In genomic region chr5:143196506-143196905, GRCm38 (mm10) we compare ENCODE assay signal across 36 mouse cellular contexts. TPM values are rescaled to one million over a fixed set of nuclear protein-coding genes. Genes with fewer than 3 reads are reported as not detected.
DNase-seq lines count a peak whose midpoint lies in the region.
"Had no signal": no experiment of that assay in that cellular context is flagged by ENCODE, and none has a peak within 500 bp of the region (broad histone marks: within the 10 kb centered on the region; RNA-seq: fewer than 3 reads in every experiment).

No protein-coding gene starts in this region.

- no peaks in the 10 kb centered on the region for H3K36me3 ChIP-seq in forebrain, embryonic 10.5 days (replicated peaks)
- H3K36me3 ChIP-seq: embryonic facial prominence, embryonic 12.5 days; embryonic facial prominence, embryonic 15.5 days; forebrain, embryonic 12.5 days; forebrain, embryonic 15.5 days; G1E; hindbrain, embryonic 10.5 days; hindbrain, embryonic 13.5 days; intestine, embryonic 15.5 days had no signal

- no peaks in the 10 kb centered on the region for H3K4me1 ChIP-seq in forebrain, embryonic 10.5 days
- H3K4me1 ChIP-seq: embryonic facial prominence, embryonic 12.5 days; embryonic facial prominence, embryonic 15.5 days; forebrain, embryonic 12.5 days; forebrain, embryonic 15.5 days; hindbrain, embryonic 10.5 days; hindbrain, embryonic 13.5 days; intestine, embryonic 15.5 days had no signal

- WGBS in forebrain, embryonic 10.5 days: 88% methylated on average over 4 of the region's 4 CpGs

- H3K27ac ChIP-seq in forebrain, embryonic 10.5 days: no peak overlapping the region
- H3K27ac ChIP-seq: embryonic facial prominence, embryonic 12.5 days; embryonic facial prominence, embryonic 15.5 days; forebrain, embryonic 12.5 days; forebrain, embryonic 15.5 days; hindbrain, embryonic 10.5 days; hindbrain, embryonic 13.5 days; intestine, embryonic 15.5 days had no signal

- H3K4me3 ChIP-seq in forebrain, embryonic 10.5 days: no peak overlapping the region
- H3K4me3 ChIP-seq: embryonic facial prominence, embryonic 12.5 days; embryonic facial prominence, embryonic 15.5 days; forebrain, embryonic 12.5 days; forebrain, embryonic 15.5 days; hindbrain, embryonic 10.5 days; hindbrain, embryonic 13.5 days; intestine, embryonic 15.5 days had no signal

- no peaks in the 10 kb centered on the region for H3K9me3 ChIP-seq in forebrain, embryonic 10.5 days
- H3K9me3 ChIP-seq: embryonic facial prominence, embryonic 12.5 days; embryonic facial prominence, embryonic 15.5 days; forebrain, embryonic 12.5 days; forebrain, embryonic 15.5 days; hindbrain, embryonic 10.5 days; hindbrain, embryonic 13.5 days; intestine, embryonic 15.5 days had no signal

- DNase-seq in 3134 (ENCODE audit: extremely low read depth, insufficient read length, low spot score): peak; percentile 33
- DNase-seq in 3T3-L1 (ENCODE audit: low read depth, low spot score): peak; percentile 65
- peak; percentile 64 for DNase-seq in adrenal gland, adult 2 months
- DNase-seq in adrenal gland, postnatal 14 days: peak; percentile 25
- DNase-seq in retina, postnatal 1 day: no peak
- no peak for DNase-seq in forebrain, embryonic 10.5 days (ENCODE audit: extremely low spot score, low spot score)
- no peak for DNase-seq in layer of hippocampus, adult 11-12 months (ENCODE audit: low spot score)
- DNase-seq in testis, postnatal 14 days (ENCODE audit: low spot score): no peak
- DNase-seq: B cell, adult 2 months; cerebellum, adult 11 months; cerebellum, adult 2 months; cerebellum, adult 9-11 months; cerebellum, postnatal 25 days; gastrocnemius, postnatal 10 days; gastrocnemius, postnatal 36 days; kidney, adult 11 months had no signal

- H3K27me3 ChIP-seq in forebrain, embryonic 10.5 days (ENCODE audit: poor library complexity, severe bottlenecking): no peaks in the 10 kb centered on the region
- H3K27me3 ChIP-seq: embryonic facial prominence, embryonic 12.5 days; embryonic facial prominence, embryonic 15.5 days; forebrain, embryonic 12.5 days; forebrain, embryonic 15.5 days; hindbrain, embryonic 13.5 days; intestine, embryonic 15.5 days had no signal

RNA-seq across cellular contexts. Expression of gene Spdye4b, which starts 15.7 kb away (rescaled TPM):
- not detected for total RNA-seq in adrenal gland, adult 2 months (2021)
- polyA plus RNA-seq in adrenal gland, adult 2 months (2012; rRNA removed): not detected in 2 replicates
- not detected in 2 replicates for total RNA-seq in adrenal gland, postnatal 14 days (2021)
- polyA plus RNA-seq in forebrain, embryonic 10.5 days (2016; fragmentation: Nextera tagmentation; extraction: Ambion mirVana): not detected in 2 replicates
- total RNA-seq: adrenal gland, adult 18-20 months; CH12.LX; common myeloid progenitor, adult 5-6 weeks; gastrocnemius, adult 18-20 months; gastrocnemius, postnatal 10 days; gastrocnemius, postnatal 36 days; granulocyte monocyte progenitor cell, adult 5-6 weeks; heart, adult 8-10 months; heart, postnatal 25 days had no signal
- polyA plus RNA-seq: cerebellum, adult 2 months; embryonic facial prominence, embryonic 12.5 days; embryonic facial prominence, embryonic 15.5 days; forebrain, embryonic 12.5 days; forebrain, embryonic 15.5 days; G1E; heart, embryonic 11.5 days; heart, embryonic 14.5 days; heart, postnatal 0 days; hindbrain, embryonic 13.5 days; hindbrain, embryonic 16.5 days; intestine, embryonic 15.5 days had no signal

RNA-seq across cellular contexts. Expression of gene Rbak, which starts 15.9 kb away (rescaled TPM):
- 10 to 100 TPM in 1 of 2 experiments, 1 to 10 TPM in 1; 8.9 to 12.8 TPM for total RNA-seq in adrenal gland, adult 2 months (2021)
- polyA plus RNA-seq in adrenal gland, adult 2 months (2012; rRNA removed): 3.7 and 5.9 TPM in 2 replicates
- 10.5 and 13.4 TPM in 2 replicates for total RNA-seq in adrenal gland, postnatal 14 days (2021)
- 14.4 and 15.6 TPM in 2 replicates for polyA plus RNA-seq in forebrain, embryonic 10.5 days (2016; fragmentation: Nextera tagmentation; extraction: Ambion mirVana)

RNA-seq across cellular contexts. Expression of gene Spdye4a, which starts 30.2 kb away (rescaled TPM):
- total RNA-seq in adrenal gland, adult 2 months (2021): not detected
- not detected in 2 replicates for polyA plus RNA-seq in adrenal gland, adult 2 months (2012; rRNA removed)
- total RNA-seq in adrenal gland, postnatal 14 days (2021): not detected in 2 replicates
- polyA plus RNA-seq in forebrain, embryonic 10.5 days (2016; fragmentation: Nextera tagmentation; extraction: Ambion mirVana): not detected in 2 replicates
- total RNA-seq: adrenal gland, adult 18-20 months; CH12.LX; common myeloid progenitor, adult 5-6 weeks; G1E; gastrocnemius, adult 18-20 months; gastrocnemius, postnatal 10 days; gastrocnemius, postnatal 36 days; granulocyte monocyte progenitor cell, adult 5-6 weeks; heart, adult 8-10 months; heart, postnatal 25 days had no signal
- polyA plus RNA-seq: activated CD4-positive, CD25-positive, alpha-beta regulatory T cell, adult 4 months; cerebellum, adult 2 months; embryonic facial prominence, embryonic 12.5 days; embryonic facial prominence, embryonic 15.5 days; forebrain, embryonic 12.5 days; forebrain, embryonic 15.5 days; G1E; heart, embryonic 11.5 days; heart, embryonic 14.5 days; heart, postnatal 0 days; hindbrain, embryonic 10.5 days; hindbrain, embryonic 13.5 days; hindbrain, embryonic 16.5 days; intestine, embryonic 15.5 days had no signal

RNA-seq across cellular contexts. Expression of gene Zfp12, which starts 38.5 kb away (rescaled TPM):
- total RNA-seq in adrenal gland, adult 2 months (2021): 10 to 100 TPM; 19.5 to 21.4 TPM
- 9.1 and 10.1 TPM in 2 replicates for polyA plus RNA-seq in adrenal gland, adult 2 months (2012; rRNA removed)
- 19.7 and 22.0 TPM in 2 replicates for total RNA-seq in adrenal gland, postnatal 14 days (2021)
- polyA plus RNA-seq in forebrain, embryonic 10.5 days (2016; fragmentation: Nextera tagmentation; extraction: Ambion mirVana): 19.7 and 24.1 TPM in 2 replicates

RNA-seq across cellular contexts. Expression of gene Olfr718-ps1, which starts 49.1 kb away (rescaled TPM):
- not detected for total RNA-seq in adrenal gland, adult 2 months (2021)
- not detected in 2 replicates for polyA plus RNA-seq in adrenal gland, adult 2 months (2012; rRNA removed)
- total RNA-seq in adrenal gland, postnatal 14 days (2021): 0.08 TPM in 1 of 2 replicates, not detected in the other
- 0.02 TPM in 1 of 2 replicates, not detected in the other for polyA plus RNA-seq in forebrain, embryonic 10.5 days (2016; fragmentation: Nextera tagmentation; extraction: Ambion mirVana)
- total RNA-seq: adrenal gland, adult 18-20 months; CH12.LX; gastrocnemius, adult 18-20 months; gastrocnemius, postnatal 10 days; gastrocnemius, postnatal 36 days; granulocyte monocyte progenitor cell, adult 5-6 weeks; heart, adult 8-10 months; heart, postnatal 25 days had no signal
- polyA plus RNA-seq: activated CD4-positive, CD25-positive, alpha-beta regulatory T cell, adult 4 months; cerebellum, adult 2 months; forebrain, embryonic 12.5 days; forebrain, embryonic 15.5 days; G1E; heart, embryonic 14.5 days; heart, postnatal 0 days; hindbrain, embryonic 16.5 days had no signal

Comparison
In these comparisons a context has a peak if more than half of its experiments do, and no peak if none do; other contexts are left out.
1. DNase-seq: peak in 3134 (single experiment), 3T3-L1 (single experiment), adrenal gland, adult 2 months (single experiment) and adrenal gland, postnatal 14 days (single experiment); none in retina, postnatal 1 day (single experiment), forebrain, embryonic 10.5 days (single experiment), layer of hippocampus, adult 11-12 months (single experiment) and testis, postnatal 14 days (single experiment).